Mouse (Mus musculus): ENCODE results near the gene Pagr1a. TPM values are rescaled to one million over a fixed set of nuclear protein-coding genes. Genes with fewer than 3 reads are reported as not detected.

Pagr1a gene
- polyA plus RNA-seq, 1 experiment from 2014 or later: 61.3 TPM

- WGBS: 88% methylated on average over 6 of the region's 6 CpGs
- Histone ChIP-seq H3K36me3 (ENCODE audit: insufficient read depth, low read length) (peaks cover 1% of the 10 kb centered on the region; the same call in 1 of the 2 replicates), H3K27me3 (ENCODE audit: insufficient read depth, low read length) (no peaks in the 10 kb centered on the region), H3K27ac (ENCODE audit: low read length) (no peak overlapping the region), H3K9ac (replicated peaks; ENCODE audit: low read length) (no peak overlapping the region), H3K9me3 (ENCODE audit: low read length) (no peaks in the 10 kb centered on the region), H3K4me1 (ENCODE audit: insufficient read depth, low read length) (peaks cover 16% of the 10 kb centered on the region), H3K4me3 (ENCODE audit: low read length) (no peak overlapping the region), H3K4me2 (replicated peaks; ENCODE audit: low read depth, low read length) (no peak overlapping the region)
- no peak for ATAC-seq (ENCODE audit: low FRiP score, low TSS enrichment)
Observed at GRCm38 (mm10) chr7:127007313-127008024, 9.7 kb downstream of the Pagr1a start.

- Histone ChIP-seq H3K36me3 (ENCODE audit: insufficient read depth, low read length) (no peaks in the 10 kb centered on the region), H3K4me2 (replicated peaks; ENCODE audit: low read depth, low read length) (no peak overlapping the region), H3K27me3 (ENCODE audit: insufficient read depth, low read length) (no peaks in the 10 kb centered on the region), H3K4me3 (ENCODE audit: low read length) (no peak overlapping the region), H3K27ac (ENCODE audit: low read length) (no peak overlapping the region), H3K4me1 (ENCODE audit: insufficient read depth, low read length) (peaks cover 12% of the 10 kb centered on the region), H3K9me3 (ENCODE audit: low read length) (no peaks in the 10 kb centered on the region), H3K9ac (replicated peaks; ENCODE audit: low read length) (no peak overlapping the region)
- 79% methylated on average over 4 of the region's 4 CpGs for WGBS
- no peak for ATAC-seq (ENCODE audit: low FRiP score, low TSS enrichment)
Observed at GRCm38 (mm10) chr7:127004122-127004875, 12.9 kb downstream of the Pagr1a start.

- Histone ChIP-seq H3K4me3 (ENCODE audit: low read length) (no peak overlapping the region), H3K9ac (replicated peaks; ENCODE audit: low read length) (no peak overlapping the region), H3K27ac (ENCODE audit: low read length) (no peak overlapping the region), H3K27me3 (ENCODE audit: insufficient read depth, low read length) (no peaks in the 10 kb centered on the region), H3K4me2 (replicated peaks; ENCODE audit: low read depth, low read length) (no peak overlapping the region), H3K9me3 (ENCODE audit: low read length) (no peaks in the 10 kb centered on the region), H3K36me3 (ENCODE audit: insufficient read depth, low read length) (no peaks in the 10 kb centered on the region), H3K4me1 (ENCODE audit: insufficient read depth, low read length) (peaks cover 5% of the 10 kb centered on the region)
- 85% methylated on average over 5 of the region's 5 CpGs for WGBS
- ATAC-seq (ENCODE audit: low FRiP score, low TSS enrichment): no peak
Observed at GRCm38 (mm10) chr7:127003620-127004019, 13.5 kb downstream of the Pagr1a start.

GRCm38 (mm10) chr7:126999568-126999967 lies 17.6 kb downstream of the Pagr1a start:
- Histone ChIP-seq H3K9ac (replicated peaks; ENCODE audit: low read length) (no peak overlapping the region), H3K27me3 (ENCODE audit: insufficient read depth, low read length) (no peaks in the 10 kb centered on the region), H3K4me2 (replicated peaks; ENCODE audit: low read depth, low read length) (no peak overlapping the region), H3K27ac (ENCODE audit: low read length) (no peak overlapping the region), H3K9me3 (ENCODE audit: low read length) (no peaks in the 10 kb centered on the region), H3K4me1 (ENCODE audit: insufficient read depth, low read length) (no peaks in the 10 kb centered on the region), H3K4me3 (ENCODE audit: low read length) (no peak overlapping the region), H3K36me3 (ENCODE audit: insufficient read depth, low read length) (0 out of 2 replicates have a peak, but pooled peaks cover 7% of the 10 kb centered on the region)
- ATAC-seq (ENCODE audit: low FRiP score, low TSS enrichment): no peak
- 76% methylated on average over 10 of the region's 10 CpGs for WGBS

GRCm38 (mm10) chr7:126996449-126996848 lies 20.7 kb downstream of the Pagr1a start:
- H3K36me3 ChIP-seq (ENCODE audit: insufficient read depth, low read length): 0 out of 2 replicates have a peak, but pooled peaks cover 7% of the 10 kb centered on the region
- WGBS: 80% methylated on average over 4 of the region's 4 CpGs
- H3K9ac ChIP-seq (replicated peaks; ENCODE audit: low read length): no peak overlapping the region
- no peak overlapping the region for H3K4me3 ChIP-seq (ENCODE audit: low read length)
- no peak for ATAC-seq (ENCODE audit: low FRiP score, low TSS enrichment)
- H3K4me2 ChIP-seq (replicated peaks; ENCODE audit: low read depth, low read length): no peak overlapping the region
- H3K9me3 ChIP-seq (ENCODE audit: low read length): no peaks in the 10 kb centered on the region
- no peaks in the 10 kb centered on the region for H3K27me3 ChIP-seq (ENCODE audit: insufficient read depth, low read length)
- H3K27ac ChIP-seq (ENCODE audit: low read length): no peak overlapping the region
- H3K4me1 ChIP-seq (ENCODE audit: insufficient read depth, low read length): no peaks in the 10 kb centered on the region

GRCm38 (mm10) chr7:126988816-126989215 lies 28.3 kb downstream of the Pagr1a start:
- WGBS: 74% methylated on average over 8 of the region's 8 CpGs
- H3K36me3 ChIP-seq (ENCODE audit: insufficient read depth, low read length): no peaks in the 10 kb centered on the region

GRCm38 (mm10) chr7:126986319-126986718 lies 30.8 kb downstream of the Pagr1a start:
- H3K4me3 ChIP-seq (ENCODE audit: low read length): no peak overlapping the region
- H3K4me1 ChIP-seq (ENCODE audit: insufficient read depth, low read length): no peaks in the 10 kb centered on the region
- H3K9me3 ChIP-seq (ENCODE audit: low read length): no peaks in the 10 kb centered on the region
- peaks cover 2% of the 10 kb centered on the region; the same call in 1 of the 2 replicates for H3K36me3 ChIP-seq (ENCODE audit: insufficient read depth, low read length)
- 45% methylated on average over 9 of the region's 9 CpGs for WGBS
- no peak overlapping the region for H3K4me2 ChIP-seq (replicated peaks; ENCODE audit: low read depth, low read length)
- no peak overlapping the region for H3K9ac ChIP-seq (replicated peaks; ENCODE audit: low read length)
- peak; percentile 62 for ATAC-seq (ENCODE audit: low FRiP score, low TSS enrichment)
- no peak overlapping the region for H3K27ac ChIP-seq (ENCODE audit: low read length)
- no peaks in the 10 kb centered on the region for H3K27me3 ChIP-seq (ENCODE audit: insufficient read depth, low read length)

More at GRCm38 (mm10) chr7:126988816-126989215, 28.3 kb downstream of the Pagr1a start:
- no peak overlapping the region for H3K4me2 ChIP-seq (replicated peaks; ENCODE audit: low read depth, low read length)
- H3K27me3 ChIP-seq (ENCODE audit: insufficient read depth, low read length): no peaks in the 10 kb centered on the region
- H3K9me3 ChIP-seq (ENCODE audit: low read length): no peaks in the 10 kb centered on the region
- no peak overlapping the region for H3K9ac ChIP-seq (replicated peaks; ENCODE audit: low read length)
- no peak overlapping the region for H3K27ac ChIP-seq (ENCODE audit: low read length)
- ATAC-seq (ENCODE audit: low FRiP score, low TSS enrichment): no peak
- H3K4me3 ChIP-seq (ENCODE audit: low read length): no peak overlapping the region
- no peaks in the 10 kb centered on the region for H3K4me1 ChIP-seq (ENCODE audit: insufficient read depth, low read length)

- WGBS: 26% methylated on average over 10 of the region's 10 CpGs
- ATAC-seq (ENCODE audit: low FRiP score, low TSS enrichment): no peak
- Histone ChIP-seq H3K9me3 (ENCODE audit: low read length) (no peaks in the 10 kb centered on the region), H3K9ac (replicated peaks; ENCODE audit: low read length) (no peak overlapping the region), H3K4me1 (ENCODE audit: insufficient read depth, low read length) (no peaks in the 10 kb centered on the region), H3K36me3 (ENCODE audit: insufficient read depth, low read length) (peaks cover 10% of the 10 kb centered on the region; the same call in 1 of the 2 replicates), H3K4me2 (replicated peaks; ENCODE audit: low read depth, low read length) (no peak overlapping the region), H3K4me3 (ENCODE audit: low read length) (no peak overlapping the region), H3K27me3 (ENCODE audit: insufficient read depth, low read length) (no peaks in the 10 kb centered on the region), H3K27ac (ENCODE audit: low read length) (no peak overlapping the region)
Observed at GRCm38 (mm10) chr7:126984667-126985444, 32.3 kb downstream of the Pagr1a start.

- H3K9me3 ChIP-seq (ENCODE audit: low read length): no peaks in the 10 kb centered on the region
- WGBS: 68% methylated on average over 7 of the region's 7 CpGs
- no peak overlapping the region for H3K27ac ChIP-seq (ENCODE audit: low read length)
- H3K4me2 ChIP-seq (replicated peaks; ENCODE audit: low read depth, low read length): no peak overlapping the region
- no peak overlapping the region for H3K9ac ChIP-seq (replicated peaks; ENCODE audit: low read length)
- no peaks in the 10 kb centered on the region for H3K27me3 ChIP-seq (ENCODE audit: insufficient read depth, low read length)
- no peaks in the 10 kb centered on the region for H3K4me1 ChIP-seq (ENCODE audit: insufficient read depth, low read length)
- peaks cover 27% of the 10 kb centered on the region for H3K36me3 ChIP-seq (ENCODE audit: insufficient read depth, low read length)
- no peak overlapping the region for H3K4me3 ChIP-seq (ENCODE audit: low read length)
- no peak for ATAC-seq (ENCODE audit: low FRiP score, low TSS enrichment)
Observed at GRCm38 (mm10) chr7:126983113-126983512, 34.0 kb downstream of the Pagr1a start.
